Mouse (Mus musculus) megakaryocyte-erythroid progenitor cell, adult 5-6 weeks (primary cell): ENCODE measurements around the gene Kxd1. TPM values are rescaled to one million over a fixed set of nuclear protein-coding genes. Genes with fewer than 3 reads are reported as not detected.

Source experiments
- ATAC-seq: replicated peaks from 2 replicates; pipeline ENCODE4 v1.8.0; 2016; ENCODE audit warnings: mild to moderate bottlenecking, inconsistent platforms; ENCODE audit not compliant: severe bottlenecking, poor library complexity, low FRiP score, low TSS enrichment
- total RNA-seq, 2 experiments: library from RNA; stranded (forward) in 1 of 2; stranded (reverse) in 1 of 2; fragments of 200-1000, 215-1000 nt in 1 of 2; fragments of >200 nt in 1 of 2; fragmentation: Nextera tagmentation in 1 of 2; gene quantifications; 2 replicates each; pipeline ENCODE4 v1.2.3; 2014 to 2017

Kxd1 gene
- total RNA-seq, 2 experiments from 2014 or later: 65.5 to 78.1 TPM

DNA sequence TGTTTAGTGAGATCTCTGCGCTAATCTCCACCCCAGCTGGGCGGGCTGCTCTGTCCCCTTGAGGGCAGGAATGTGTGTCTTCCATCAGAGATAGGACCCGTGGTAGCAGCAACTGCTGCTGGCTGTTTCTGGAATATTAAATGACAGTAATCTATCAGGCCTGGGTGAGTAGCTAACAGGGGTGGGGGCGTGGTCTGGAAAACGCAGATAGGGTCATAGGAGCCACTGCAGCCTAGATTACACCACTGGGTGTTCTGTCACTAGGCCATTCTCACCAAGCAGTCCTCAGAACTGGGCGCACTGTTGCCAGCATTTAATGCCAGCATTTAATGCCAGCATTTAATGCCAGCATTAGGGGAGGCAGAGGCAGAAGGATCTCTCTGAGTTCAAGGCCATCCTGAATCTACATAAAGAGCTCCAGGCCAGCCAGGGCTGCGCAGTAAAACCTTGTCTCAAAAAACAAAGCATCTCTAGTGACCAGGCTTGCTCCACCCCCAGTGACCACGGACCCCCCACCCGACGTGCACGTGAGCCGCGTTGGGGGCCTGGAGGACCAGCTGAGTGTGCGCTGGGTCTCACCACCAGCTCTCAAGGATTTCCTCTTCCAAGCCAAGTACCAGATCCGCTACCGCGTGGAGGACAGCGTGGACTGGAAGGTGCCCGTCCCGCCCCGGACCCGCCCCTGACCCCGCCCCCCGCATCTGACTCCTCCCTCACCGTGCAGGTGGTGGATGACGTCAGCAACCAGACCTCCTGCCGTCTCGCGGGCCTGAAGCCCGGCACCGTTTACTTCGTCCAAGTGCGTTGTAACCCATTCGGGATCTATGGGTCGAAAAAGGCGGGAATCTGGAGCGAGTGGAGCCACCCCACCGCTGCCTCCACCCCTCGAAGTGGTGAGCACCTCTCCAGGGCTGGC is 27.1 kb downstream of the Kxd1 start:
- peak; percentile 73 for ATAC-seq

DNA sequence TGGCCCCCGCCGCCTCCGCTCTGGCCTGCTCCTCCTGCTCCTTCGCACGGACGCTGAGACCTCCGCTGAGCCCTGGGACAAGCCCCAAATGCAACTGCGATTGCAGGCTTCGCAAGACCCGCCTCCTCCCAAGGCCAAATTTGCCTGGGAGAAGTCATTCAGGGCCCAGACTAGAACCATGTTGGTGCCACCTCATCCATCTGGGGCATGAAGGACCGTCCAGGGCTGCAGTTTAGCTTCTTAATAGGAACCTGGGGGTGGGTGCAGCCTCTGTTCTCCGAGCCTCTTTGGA is 32.0 kb downstream of the Kxd1 start:
- no peak for ATAC-seq

DNA sequence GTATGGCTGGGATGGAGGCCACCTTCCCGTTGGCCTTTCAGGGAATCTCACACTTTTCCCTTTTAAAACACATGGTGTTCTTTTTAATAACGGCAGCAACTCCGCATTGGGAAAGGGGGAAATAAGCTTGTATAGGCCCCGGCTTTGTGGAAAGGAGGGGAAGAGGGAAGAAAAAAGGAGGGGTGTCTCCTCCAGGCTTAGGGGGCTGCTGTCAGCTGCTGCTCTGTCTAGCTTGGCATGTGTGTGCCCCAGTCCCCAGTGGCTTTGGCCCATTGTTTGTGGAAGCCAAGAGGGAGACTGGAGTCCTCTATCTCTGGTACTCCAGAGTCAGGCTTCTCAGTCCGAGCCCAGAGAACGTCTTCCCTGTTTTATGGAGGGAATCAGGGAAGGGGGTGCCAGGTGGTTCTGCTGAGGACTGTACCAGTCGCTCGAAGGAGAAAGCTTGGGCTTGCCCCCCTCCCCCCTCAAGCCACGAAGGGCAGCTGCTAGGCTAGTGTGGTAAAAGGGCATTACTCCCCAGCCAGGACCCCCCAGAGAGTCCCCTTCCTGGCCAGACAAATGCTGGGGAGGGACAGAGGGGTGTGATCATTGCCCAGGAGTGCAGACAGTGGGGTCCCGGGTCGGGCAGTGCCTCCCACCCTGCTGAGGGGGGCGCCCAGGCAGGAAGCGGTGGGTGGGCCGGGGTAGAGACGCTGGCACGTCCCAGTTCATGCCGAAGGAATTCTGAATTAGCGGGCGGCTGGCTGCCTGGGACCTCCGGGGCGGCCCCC is 32.6 kb downstream of the Kxd1 start:
- ATAC-seq: no peak

DNA sequence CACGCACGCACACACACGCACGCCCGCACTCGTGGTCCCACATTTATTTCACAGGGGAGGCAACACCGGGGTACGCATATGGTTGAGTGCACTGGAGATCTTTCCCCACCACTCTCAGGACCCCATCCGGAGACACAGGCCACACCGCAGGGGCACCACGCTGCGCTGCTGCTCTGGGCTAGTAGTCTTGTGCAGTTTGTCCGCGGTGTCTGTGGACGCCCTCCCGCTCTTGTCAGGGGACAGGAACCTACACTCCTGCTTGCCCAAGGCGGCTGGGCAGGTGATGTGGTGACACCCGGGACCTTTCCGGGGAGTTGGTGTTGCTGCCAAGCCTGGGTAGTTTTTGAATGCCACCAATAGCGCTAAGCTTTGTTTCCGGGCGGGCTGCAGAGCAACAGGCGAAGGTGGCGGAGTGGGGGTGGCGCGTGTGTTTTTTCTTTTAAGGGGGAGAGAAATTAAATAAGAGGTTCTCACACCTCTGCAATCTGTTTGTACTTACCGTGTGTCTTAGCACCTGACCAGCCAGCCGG is 33.3 kb downstream of the Kxd1 start:
- ATAC-seq: no peak

DNA sequence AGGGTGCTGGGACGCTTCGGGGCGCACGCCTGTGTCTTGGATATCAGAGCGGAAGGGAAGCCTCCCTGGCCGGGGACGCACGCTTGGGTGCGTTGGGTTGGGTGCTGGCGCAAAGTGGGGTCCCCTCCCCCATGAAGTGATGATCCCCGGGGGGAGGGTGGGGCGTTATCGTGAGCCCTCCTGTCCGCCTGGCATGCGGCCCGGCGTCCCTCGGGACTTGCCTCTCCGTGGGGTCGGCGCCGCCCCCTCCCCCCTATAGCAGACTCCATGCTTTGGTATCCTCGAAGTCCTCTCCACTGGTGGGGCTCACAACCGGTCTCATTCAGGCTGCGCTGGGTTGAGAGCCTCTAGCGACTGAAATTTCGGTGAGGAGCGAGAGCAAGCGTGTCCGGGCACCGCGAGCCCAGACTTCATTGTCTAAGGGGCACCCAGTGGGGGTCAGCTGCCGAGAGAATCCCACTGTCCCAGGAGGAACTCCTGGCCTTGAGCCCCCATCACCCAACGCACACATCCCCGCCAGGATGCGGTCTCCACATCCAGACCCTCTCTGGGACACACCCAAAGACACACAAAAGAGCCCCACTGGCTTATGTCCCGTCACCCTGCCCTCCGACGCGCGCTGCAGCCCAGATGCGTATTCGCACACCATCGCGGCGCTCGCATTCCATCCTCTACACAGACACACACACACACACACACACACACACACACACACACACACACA is 33.9 kb downstream of the Kxd1 start:
- ATAC-seq: no peak

DNA sequence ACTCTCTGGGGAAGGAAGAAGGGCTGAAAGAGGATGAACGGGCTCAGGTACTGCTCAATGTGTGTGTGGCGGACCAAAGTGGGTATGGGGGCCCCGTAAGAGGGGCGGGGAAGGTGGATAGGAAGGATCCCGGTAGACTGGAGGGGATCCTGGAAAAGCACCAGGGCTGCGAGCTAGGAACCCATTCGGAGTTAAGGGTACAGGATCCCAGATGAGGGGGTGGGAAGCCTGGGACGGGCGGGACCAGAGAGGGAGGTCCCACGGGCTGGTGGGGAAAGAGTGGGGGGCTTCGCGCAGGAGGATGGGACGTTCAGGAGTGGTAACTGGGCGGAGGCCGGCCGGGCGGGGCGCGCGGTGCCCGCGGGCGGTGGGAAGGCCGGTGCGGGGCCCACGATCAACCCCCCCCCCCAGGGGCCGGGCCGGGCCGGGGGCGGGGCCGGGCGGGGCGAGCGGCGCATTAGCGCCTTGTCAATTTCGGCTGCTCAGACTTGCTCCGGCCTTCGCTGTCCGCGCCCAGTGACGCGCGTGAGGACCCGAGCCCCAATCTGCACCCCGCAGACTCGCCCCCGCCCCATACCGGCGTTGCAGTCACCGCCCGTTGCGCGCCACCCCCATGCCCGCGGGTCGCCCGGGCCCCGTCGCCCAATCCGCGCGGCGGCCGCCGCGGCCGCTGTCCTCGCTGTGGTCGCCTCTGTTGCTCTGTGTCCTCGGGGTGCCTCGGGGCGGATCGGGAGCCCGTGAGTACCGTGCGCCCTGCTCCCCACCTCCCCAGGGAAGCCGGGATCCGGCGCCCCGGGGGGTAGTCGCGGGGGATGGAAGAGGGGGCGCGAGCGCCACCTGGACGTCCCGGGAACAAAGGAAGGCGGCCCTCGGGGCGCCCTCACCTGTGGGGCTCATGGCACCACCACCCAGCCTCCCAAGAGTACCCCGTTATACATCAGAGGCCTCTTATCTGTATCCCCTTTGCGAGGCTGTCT is 34.8 kb downstream of the Kxd1 start, which contains the start of gene Crlf1:
TSS of gene Crlf1 (plus strand) at position 495 of the 977 bp plus-strand sequence.
- no peak for ATAC-seq

DNA sequence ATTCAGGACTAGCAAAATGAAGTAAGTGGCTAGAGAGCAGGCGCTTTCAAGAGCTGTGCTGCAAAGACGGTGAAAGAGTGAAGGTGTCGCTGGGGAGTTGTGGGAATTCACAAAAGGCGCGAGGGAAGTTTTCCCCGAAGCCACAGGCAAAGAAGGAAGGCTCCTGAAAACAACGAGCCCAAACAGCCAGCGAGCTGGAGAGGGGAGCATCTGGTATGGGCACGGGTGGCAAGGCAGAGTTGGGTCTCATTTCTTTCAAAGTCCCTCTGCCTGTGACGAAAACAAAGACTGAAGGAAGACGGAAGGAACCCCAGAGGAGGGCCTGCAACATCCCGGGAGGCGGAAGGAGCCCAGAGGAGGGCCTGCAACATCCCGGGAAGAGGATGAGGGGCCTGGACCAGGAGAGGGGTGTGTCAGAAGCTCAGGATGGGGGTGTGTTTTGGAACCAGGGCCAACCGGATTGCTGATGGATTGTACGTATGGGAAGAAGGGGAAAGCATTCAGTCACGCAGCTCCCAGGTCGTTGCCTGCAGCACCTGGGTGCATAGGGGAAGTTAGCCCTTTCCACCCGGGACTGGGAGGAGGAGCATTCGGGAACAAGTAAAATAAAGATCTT is 36.8 kb downstream of the Kxd1 start:
- ATAC-seq: no peak

DNA sequence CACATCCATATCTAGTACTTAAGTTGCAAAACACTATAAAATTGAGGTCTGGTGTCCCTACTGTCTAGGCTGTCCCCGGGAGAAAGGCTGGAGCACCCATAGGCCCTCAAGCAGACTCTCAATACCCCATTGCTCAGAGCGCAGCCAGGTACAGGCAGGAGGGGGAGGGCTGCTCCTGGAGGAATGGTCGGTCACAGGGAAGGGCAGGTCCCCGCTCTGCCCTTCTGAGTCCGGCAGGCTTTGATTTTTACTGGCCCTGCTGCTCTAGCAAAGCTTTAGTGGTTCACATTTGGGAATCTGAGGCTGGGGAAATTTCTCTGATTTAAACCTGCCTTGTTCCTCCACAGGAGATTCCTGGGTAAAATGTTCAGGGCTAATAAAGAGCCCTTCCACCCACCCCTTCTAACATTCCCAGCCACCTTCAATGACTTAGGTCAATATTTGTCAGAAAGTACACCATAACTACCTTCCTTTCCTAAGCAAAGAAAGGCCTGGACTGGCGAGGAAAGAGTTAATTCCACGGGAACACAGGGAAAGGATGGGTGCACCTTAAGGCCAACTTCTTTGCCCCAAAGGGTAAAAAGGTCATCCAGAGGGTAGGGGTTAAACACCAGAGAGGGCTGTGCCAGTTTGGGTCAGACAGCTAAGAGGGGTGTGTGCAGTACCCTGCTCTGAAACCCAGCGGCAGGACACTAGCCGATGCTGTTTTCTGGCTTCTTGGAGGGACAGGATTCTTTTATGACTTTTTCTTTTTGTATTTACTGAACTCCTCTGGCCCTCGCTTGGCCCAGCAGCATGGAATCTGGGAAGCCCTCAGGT is 37.5 kb downstream of the Kxd1 start:
- no peak for ATAC-seq

DNA sequence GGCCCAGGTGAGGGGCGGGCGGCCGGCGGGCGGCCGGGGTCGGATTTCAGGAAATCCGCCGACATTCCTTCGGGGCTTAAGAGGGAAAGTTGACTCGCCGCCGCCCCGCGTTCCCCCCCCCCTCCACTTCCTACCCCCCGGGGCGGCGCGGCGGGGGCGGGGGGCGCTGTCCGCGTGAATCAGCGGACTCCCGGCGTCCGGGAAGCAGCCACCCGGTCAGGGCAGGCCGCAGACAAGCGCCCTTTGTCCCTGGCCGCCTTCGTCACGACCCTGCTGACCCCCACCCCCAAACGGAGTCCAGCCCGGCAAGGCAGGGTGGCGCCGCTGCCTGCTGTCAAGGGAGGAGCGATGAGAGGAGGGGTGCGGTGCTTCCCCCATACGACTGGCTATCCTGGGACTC is 38.2 kb downstream of the Kxd1 start:
- no peak for ATAC-seq

DNA sequence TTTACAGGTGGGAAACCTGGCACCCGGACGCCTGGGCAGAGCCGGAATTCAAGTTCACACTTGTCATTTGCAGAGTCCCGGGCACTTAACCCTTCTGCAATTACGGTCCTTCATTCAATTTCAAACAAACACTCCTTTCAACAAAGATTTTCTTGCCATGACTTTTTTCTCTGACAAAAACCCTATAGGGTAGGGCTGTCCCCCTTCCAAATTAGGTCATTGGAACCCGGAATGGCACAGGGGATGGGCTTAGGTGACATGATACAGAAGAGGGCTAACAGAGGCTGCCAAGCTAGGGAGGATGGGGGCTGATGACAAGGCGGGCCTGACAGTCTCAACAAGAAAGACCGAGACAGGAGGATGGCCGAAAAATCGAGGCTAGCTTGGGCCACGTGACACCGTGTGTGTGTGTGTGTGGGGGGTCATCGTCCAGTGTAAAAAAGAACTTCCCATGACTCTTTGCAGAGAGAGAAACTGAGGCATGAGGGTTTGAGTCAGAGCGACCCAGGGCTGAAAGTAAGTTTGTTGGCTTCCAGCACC is 38.8 kb downstream of the Kxd1 start:
- ATAC-seq: no peak

DNA sequence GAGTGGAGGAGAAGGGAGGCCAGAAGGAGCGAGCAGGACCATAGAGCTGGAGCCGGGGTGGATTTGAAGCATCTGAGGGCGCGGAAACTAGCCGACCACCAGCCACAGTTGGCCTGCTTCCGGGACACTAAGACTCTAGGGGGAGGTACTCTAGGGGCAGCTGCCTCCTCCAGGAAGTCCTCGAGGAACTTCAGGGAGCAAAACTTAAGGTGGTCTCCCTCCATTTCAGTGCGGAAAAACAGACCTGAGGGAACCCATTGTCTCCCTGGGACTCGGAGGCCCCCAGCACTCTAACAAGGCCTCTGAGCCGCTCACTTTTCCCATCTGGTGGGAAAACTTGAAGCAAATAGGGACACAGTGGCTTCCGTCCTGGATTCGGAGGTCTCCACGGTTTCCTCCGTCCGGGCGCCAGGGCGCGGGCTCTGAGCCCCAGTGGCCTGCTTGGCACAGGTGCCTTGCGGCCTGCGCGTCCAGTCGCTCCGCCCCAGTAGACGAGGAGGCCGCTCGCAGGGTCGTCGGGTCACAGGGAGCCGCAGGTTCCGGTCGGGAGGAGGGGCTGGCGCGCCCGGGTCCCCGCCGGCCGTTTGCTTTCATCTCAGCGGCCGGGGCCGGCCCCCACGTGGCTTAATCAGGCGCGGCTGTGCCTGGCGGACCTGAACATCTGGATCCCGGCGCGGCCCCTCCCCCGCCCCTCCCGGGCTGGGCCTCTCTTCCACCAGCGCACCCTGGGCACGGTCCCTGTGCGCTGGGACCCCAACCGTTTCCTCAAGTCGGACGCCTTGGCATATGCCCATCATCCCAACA is 39.6 kb downstream of the Kxd1 start:
- ATAC-seq: no peak

DNA sequence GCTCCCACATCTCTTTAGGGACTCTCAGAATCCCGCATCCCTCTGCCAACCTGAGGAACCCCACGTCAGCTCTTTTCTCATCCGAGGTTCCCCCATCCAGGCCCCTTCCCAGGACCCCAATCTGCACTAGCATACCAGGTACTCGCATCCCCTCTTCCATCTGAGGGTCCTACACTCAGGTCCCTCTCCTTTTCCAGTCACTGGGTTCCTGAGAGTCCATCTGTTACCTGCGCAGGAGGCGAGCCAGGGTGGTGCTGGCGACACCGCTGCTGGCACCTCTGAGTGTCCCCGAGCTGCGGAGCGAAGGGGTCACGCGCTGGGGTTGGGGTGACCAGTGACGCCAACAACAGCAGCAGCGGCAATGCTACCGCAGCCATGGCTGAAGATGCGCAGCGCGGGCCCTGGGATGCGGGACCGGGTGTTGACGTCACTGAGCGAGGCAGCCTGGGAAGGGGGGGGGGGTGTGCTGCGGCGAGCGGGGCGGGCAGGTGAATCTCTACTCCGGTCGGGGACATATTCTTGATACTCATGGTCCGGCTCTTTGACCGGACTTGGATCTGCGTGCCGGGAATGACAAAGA is 40.7 kb downstream of the Kxd1 start, which contains the start of gene Tmem59l:
TSS of gene Tmem59l (minus strand) at position 418 of the 580 bp plus-strand sequence.
- ATAC-seq: no peak

DNA sequence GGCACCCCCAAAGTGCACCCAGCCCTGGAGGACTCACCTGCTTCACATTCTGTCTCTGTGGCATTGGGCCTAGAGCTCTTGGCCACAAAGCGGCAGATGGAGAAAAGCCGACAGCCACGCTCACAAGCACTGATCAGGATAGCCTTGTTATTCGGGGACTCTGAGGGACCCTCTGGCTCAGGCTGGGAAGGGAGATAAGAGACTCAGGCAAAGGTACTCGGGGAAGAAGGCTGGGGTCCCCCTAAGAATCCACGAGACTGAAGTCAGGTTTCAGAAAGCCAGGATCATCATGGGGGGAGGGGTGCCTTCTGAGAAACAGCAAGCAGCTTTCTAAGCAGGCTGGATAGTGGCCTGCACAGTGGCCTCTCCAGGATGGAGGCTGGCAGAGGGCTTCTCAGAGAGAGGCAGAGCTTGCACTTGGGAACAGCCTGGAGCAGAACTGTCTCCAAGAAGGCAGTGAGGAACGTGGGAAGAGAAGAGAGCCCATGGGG is 41.5 kb downstream of the Kxd1 start:
- ATAC-seq: no peak

DNA sequence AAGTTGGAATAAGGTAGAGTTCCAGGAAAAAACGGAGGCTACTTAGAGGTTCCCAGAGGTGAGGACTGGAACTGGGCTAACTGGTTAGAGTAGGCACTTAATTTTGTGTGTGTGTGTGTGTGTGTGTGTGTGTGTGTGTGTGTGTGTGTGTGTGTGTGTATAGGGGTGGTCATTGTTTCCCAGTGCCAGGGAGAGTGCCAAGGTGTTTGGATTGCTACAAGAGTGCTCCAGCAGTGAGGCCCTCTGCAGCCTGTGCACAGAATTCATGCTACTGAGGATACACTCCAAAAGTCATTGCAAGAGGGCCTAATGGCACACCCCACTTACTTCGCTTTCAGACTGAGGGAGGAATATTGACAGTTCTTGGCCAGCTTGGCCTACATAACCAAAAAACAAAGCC is 44.8 kb downstream of the Kxd1 start:
- ATAC-seq: no peak

DNA sequence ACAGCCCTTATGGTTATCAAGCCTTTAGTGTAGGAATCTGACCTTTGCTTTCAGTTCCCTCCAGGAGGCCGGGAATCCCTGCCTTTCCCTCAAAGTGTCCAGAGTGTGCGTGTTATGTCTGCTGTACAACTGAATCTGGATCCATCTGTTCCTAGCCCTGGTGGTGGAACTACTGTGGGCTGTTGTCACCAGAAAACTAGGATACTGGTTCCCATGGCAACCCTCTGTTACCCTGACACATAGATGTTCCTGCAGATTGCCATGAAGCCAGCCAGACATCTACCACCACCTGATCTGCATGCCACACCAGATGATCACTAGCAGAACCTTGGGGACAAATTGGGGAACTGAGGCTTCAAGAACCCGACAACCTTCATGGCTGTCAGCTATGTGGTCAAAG is 45.8 kb downstream of the Kxd1 start:
- no peak for ATAC-seq
